Mouse (Mus musculus) T-cell, adult 2 months (primary cell): ENCODE data around the gene Pxmp2.

Experiments
- DNase-seq: peaks from one replicate; pipeline ENCODE4 v3.0.0; 2022; ENCODE audit warnings: low spot score

The Pxmp2 gene

GRCm38 (mm10) chr5:110285770-110286445 is at the start of gene Pxmp2, which contains the start of gene Pole:
Gene Pxmp2, minus strand, starts transcription at chr5:110286186.
Gene Pole, plus strand, starts transcription at chr5:110286306.
- DNase-seq: peak; percentile 77

- DNase-seq: no peak
These were observed 44.5 kb upstream of the Pxmp2 start for GRCm38 (mm10) chr5:110330508-110330907.

GRCm38 (mm10) chr5:110313127-110313526 is 27.1 kb upstream of the Pxmp2 start:
- DNase-seq: no peak

GRCm38 (mm10) chr5:110308861-110309260 is 22.9 kb upstream of the Pxmp2 start:
- DNase-seq: no peak

GRCm38 (mm10) chr5:110300591-110300990 is 14.6 kb upstream of the Pxmp2 start:
- no peak for DNase-seq

GRCm38 (mm10) chr5:110296637-110297036 is 10.7 kb upstream of the Pxmp2 start:
- no peak for DNase-seq

- DNase-seq: no peak
These were observed 5.7 kb upstream of the Pxmp2 start for GRCm38 (mm10) chr5:110291649-110292048.

GRCm38 (mm10) chr5:110287084-110287475 is 1.1 kb upstream of the Pxmp2 start:
- no peak for DNase-seq

GRCm38 (mm10) chr5:110286446-110287083 is 579 bp upstream of the Pxmp2 start:
- DNase-seq: no peak

GRCm38 (mm10) chr5:110285156-110285555 is 830 bp downstream of the Pxmp2 start:
- DNase-seq: no peak

GRCm38 (mm10) chr5:110284536-110284935 is 1.4 kb downstream of the Pxmp2 start:
- DNase-seq: peak; percentile 70

GRCm38 (mm10) chr5:110281984-110282383 is 4.0 kb downstream of the Pxmp2 start:
- no peak for DNase-seq

GRCm38 (mm10) chr5:110276910-110277309 is 9.1 kb downstream of the Pxmp2 start:
- no peak for DNase-seq

- no peak for DNase-seq
These were observed 9.6 kb downstream of the Pxmp2 start for GRCm38 (mm10) chr5:110276391-110276790.

- no peak for DNase-seq
These were observed 11.1 kb downstream of the Pxmp2 start for GRCm38 (mm10) chr5:110274846-110275245.

- DNase-seq: no peak
These were observed 11.8 kb downstream of the Pxmp2 start for GRCm38 (mm10) chr5:110274147-110274546.

- no peak for DNase-seq
These were observed 15.7 kb downstream of the Pxmp2 start for GRCm38 (mm10) chr5:110270242-110270641.

GRCm38 (mm10) chr5:110269141-110270101 is 16.6 kb downstream of the Pxmp2 start, which contains the start of gene Pgam5:
Gene Pgam5, minus strand, starts transcription at chr5:110269913.
- peak; percentile 84 for DNase-seq

- no peak for DNase-seq
These were observed 19.0 kb downstream of the Pxmp2 start for GRCm38 (mm10) chr5:110266941-110267340.

GRCm38 (mm10) chr5:110244091-110244490 is 41.9 kb downstream of the Pxmp2 start:
- DNase-seq: no peak

- DNase-seq: no peak
These were observed 53.6 kb downstream of the Pxmp2 start for GRCm38 (mm10) chr5:110232346-110232745.

GRCm38 (mm10) chr5:110231638-110232037 is 54.3 kb downstream of the Pxmp2 start:
- no peak for DNase-seq
